Mouse (Mus musculus) limb, embryonic 12.5 days (tissue): Measurements from ENCODE around the gene Adgrg3. TPM values are rescaled to one million over a fixed set of nuclear protein-coding genes. Genes with fewer than 3 reads are reported as not detected.

ENCODE experiments used
- ATAC-seq: fragments of 200-750 bp; cut with Nextera tagmentation; 2 replicates; pipeline ENCODE4 v1.8.0; 2017; ENCODE audit warnings: low read depth, moderate TSS enrichment; ENCODE audit not compliant: insufficient number of reproducible peaks, insufficient read depth, low FRiP score, low TSS enrichment
- H3K27ac ChIP-seq: fragments of 300-500 bp; sonication (generic); 2 replicates; pipeline ENCODE4 v1.5.1; 2016; ENCODE audit warnings: mild to moderate bottlenecking, moderate library complexity
- H3K27me3 ChIP-seq: fragments of 300-500 bp; sonication (generic); 2 replicates; pipeline ENCODE4 v1.6.1; 2016; ENCODE audit warnings: mild to moderate bottlenecking, moderate library complexity
- H3K36me3 ChIP-seq: fragments of 300-500 bp; sonication (generic); 2 replicates; pipeline ENCODE4 v1.6.1; 2016; ENCODE audit warnings: mild to moderate bottlenecking, moderate library complexity
- H3K4me1 ChIP-seq: fragments of 300-500 bp; sonication (generic); replicated peaks from 2 replicates; pipeline ENCODE4 v1.6.1; 2016
- H3K4me2 ChIP-seq: fragments of 300-500 bp; sonication (generic); 2 replicates; pipeline ENCODE4 v1.6.1; 2016; ENCODE audit warnings: mild to moderate bottlenecking, moderate library complexity
- H3K4me3 ChIP-seq: fragments of 300-500 bp; sonication (generic); replicated peaks from 2 replicates; pipeline ENCODE4 v1.5.1; 2016; ENCODE audit warnings: mild to moderate bottlenecking
- H3K9ac ChIP-seq: fragments of 300-500 bp; sonication (generic); replicated peaks from 2 replicates; pipeline ENCODE4 v1.6.1; 2016; ENCODE audit warnings: mild to moderate bottlenecking, moderate library complexity
- H3K9me3 ChIP-seq: fragments of 300-500 bp; sonication (generic); 2 replicates; pipeline ENCODE4 v1.6.1; 2016; ENCODE audit warnings: mild to moderate bottlenecking, moderate library complexity
- WGBS: fragments of 180-500 bp; shearing (Covaris S2); methylation state at CpG from one replicate; pipeline ENCODE4 v1.1.7; 2016; 5-methylcytosine and 5-hydroxymethylcytosine counted together
- polyA plus RNA-seq: library from polyadenylated mRNA; unstranded; fragments of >200 nt; fragmentation: Nextera tagmentation; extraction: Ambion mirVana; gene quantifications from 2 replicates; pipeline ENCODE4 v1.2.1, GENCODE M21; 2016

Gene Adgrg3
- polyA plus RNA-seq, result 2.2 and 2.7 TPM in 2 replicates

GRCm38 (mm10) chr8:95017451-95017850, at the start of gene Adgrg3:
Gene Adgrg3 (plus strand): TSS chr8:95017692.
- Histone ChIP-seq H3K27ac (no peak within 1 kb of the TSS), H3K9ac (no peak within 1 kb of the TSS), H3K27me3 (no peaks in the 10 kb centered on the region), H3K9me3 (no peaks in the 10 kb centered on the region), H3K4me3 (no peak within 1 kb of the TSS), H3K4me1 (no peaks in the 10 kb centered on the region), H3K4me2 (no peak within 1 kb of the TSS), H3K36me3 (no peaks in the 10 kb centered on the region)
- 79% methylated on average over 11 of the region's 11 CpGs for WGBS
- ATAC-seq, result no peak

GRCm38 (mm10) chr8:94973270-94973669, 44.2 kb upstream of the Adgrg3 start:
- H3K27me3 ChIP-seq, result peaks cover 25% of the 10 kb centered on the region
- no peaks in the 10 kb centered on the region for H3K9me3 ChIP-seq
- WGBS, result 84% methylated on average over 9 of the region's 9 CpGs
- H3K9ac ChIP-seq, result no peak overlapping the region
- H3K27ac ChIP-seq, result no peak overlapping the region
- H3K36me3 ChIP-seq, result no peaks in the 10 kb centered on the region
- no peak overlapping the region for H3K4me3 ChIP-seq
- no peak overlapping the region for H3K4me2 ChIP-seq
- H3K4me1 ChIP-seq, result peaks cover 15% of the 10 kb centered on the region
- no peak for ATAC-seq

GRCm38 (mm10) chr8:94973786-94974185, 43.7 kb upstream of the Adgrg3 start:
- no peaks in the 10 kb centered on the region for H3K36me3 ChIP-seq
- H3K4me1 ChIP-seq, result peaks cover 18% of the 10 kb centered on the region
- no peak for ATAC-seq
- H3K4me3 ChIP-seq, result no peak overlapping the region
- no peaks in the 10 kb centered on the region for H3K9me3 ChIP-seq
- WGBS, result 90% methylated on average over 9 of the region's 9 CpGs
- no peak overlapping the region for H3K4me2 ChIP-seq
- no peak overlapping the region for H3K9ac ChIP-seq
- no peak overlapping the region for H3K27ac ChIP-seq
- peaks cover 30% of the 10 kb centered on the region for H3K27me3 ChIP-seq

GRCm38 (mm10) chr8:94974467-94975165, 42.9 kb upstream of the Adgrg3 start, which contains the start of gene Adgrg1:
Gene Adgrg1 (plus strand): TSS chr8:94974751.
- H3K36me3 ChIP-seq, result no peaks in the 10 kb centered on the region
- H3K27me3 ChIP-seq, result peaks cover 35% of the 10 kb centered on the region
- H3K27ac ChIP-seq, result no peak within 1 kb of the TSS
- no peak for ATAC-seq
- H3K4me1 ChIP-seq, result peaks cover 18% of the 10 kb centered on the region
- no peak within 1 kb of the TSS for H3K4me3 ChIP-seq
- no peak within 1 kb of the TSS for H3K9ac ChIP-seq
- H3K9me3 ChIP-seq, result no peaks in the 10 kb centered on the region
- no peak within 1 kb of the TSS for H3K4me2 ChIP-seq
- WGBS, result 47% methylated on average over 7 of the region's 7 CpGs

GRCm38 (mm10) chr8:94976651-94977417, 40.7 kb upstream of the Adgrg3 start:
- 13% methylated on average over 17 of the region's 17 CpGs for WGBS
- 0 out of 2 replicates have a peak overlapping the region, but pooled peaks have one; percentile 19 for H3K9ac ChIP-seq
- no peak for ATAC-seq

GRCm38 (mm10) chr8:94978131-94978530, 39.4 kb upstream of the Adgrg3 start:
- H3K36me3 ChIP-seq, result no peaks in the 10 kb centered on the region
- peaks cover 23% of the 10 kb centered on the region for H3K4me1 ChIP-seq
- H3K27ac ChIP-seq, result no peak overlapping the region
- H3K4me2 ChIP-seq, result peak overlapping the region; percentile 49
- ATAC-seq, result no peak
- H3K4me3 ChIP-seq, result peak overlapping the region; percentile 29; the same call in 1 of the 2 replicates
- peaks cover 35% of the 10 kb centered on the region for H3K27me3 ChIP-seq
- 37% methylated on average over 9 of the region's 9 CpGs for WGBS
- H3K9ac ChIP-seq, result no peak overlapping the region
- no peaks in the 10 kb centered on the region for H3K9me3 ChIP-seq

More at GRCm38 (mm10) chr8:94976651-94977417, 40.7 kb upstream of the Adgrg3 start:
- peak overlapping the region; percentile 49 for H3K4me2 ChIP-seq
- peak overlapping the region; percentile 29 for H3K4me3 ChIP-seq
- peak overlapping the region; percentile 47; the same call in 1 of the 2 replicates for H3K27ac ChIP-seq
- no peaks in the 10 kb centered on the region for H3K9me3 ChIP-seq
- H3K27me3 ChIP-seq, result peaks cover 35% of the 10 kb centered on the region
- H3K4me1 ChIP-seq, result peaks cover 18% of the 10 kb centered on the region
- H3K36me3 ChIP-seq, result no peaks in the 10 kb centered on the region

- WGBS, result 75% methylated on average over 13 of the region's 13 CpGs
- peaks cover 30% of the 10 kb centered on the region for H3K4me1 ChIP-seq
Measured at GRCm38 (mm10) chr8:94978593-94979319, 38.7 kb upstream of the Adgrg3 start.

GRCm38 (mm10) chr8:94980176-94980575, 37.3 kb upstream of the Adgrg3 start:
- Histone ChIP-seq H3K9ac (no peak overlapping the region), H3K27ac (no peak overlapping the region), H3K4me3 (no peak overlapping the region), H3K27me3 (peaks cover 32% of the 10 kb centered on the region), H3K36me3 (no peaks in the 10 kb centered on the region), H3K4me2 (no peak overlapping the region), H3K9me3 (no peaks in the 10 kb centered on the region), H3K4me1 (peaks cover 38% of the 10 kb centered on the region)
- ATAC-seq, result no peak
- 88% methylated on average over 5 of the region's 5 CpGs for WGBS

More at GRCm38 (mm10) chr8:94978593-94979319, 38.7 kb upstream of the Adgrg3 start:
- no peaks in the 10 kb centered on the region for H3K36me3 ChIP-seq
- peaks cover 35% of the 10 kb centered on the region for H3K27me3 ChIP-seq
- H3K4me3 ChIP-seq, result no peak overlapping the region
- H3K9ac ChIP-seq, result no peak overlapping the region
- H3K9me3 ChIP-seq, result no peaks in the 10 kb centered on the region
- H3K27ac ChIP-seq, result no peak overlapping the region
- peak overlapping the region; percentile 49; the same call in 1 of the 2 replicates for H3K4me2 ChIP-seq
- ATAC-seq, result no peak

- ATAC-seq, result no peak
- Histone ChIP-seq H3K27me3 (peaks cover 32% of the 10 kb centered on the region), H3K9ac (no peak overlapping the region), H3K36me3 (no peaks in the 10 kb centered on the region), H3K4me2 (no peak overlapping the region), H3K4me3 (no peak overlapping the region), H3K27ac (no peak overlapping the region), H3K9me3 (no peaks in the 10 kb centered on the region), H3K4me1 (peaks cover 38% of the 10 kb centered on the region)
- WGBS, result 64% methylated on average over 8 of the region's 8 CpGs
Measured at GRCm38 (mm10) chr8:94980976-94981375, 36.5 kb upstream of the Adgrg3 start.

GRCm38 (mm10) chr8:94981848-94982247, 35.6 kb upstream of the Adgrg3 start:
- Histone ChIP-seq H3K9me3 (no peaks in the 10 kb centered on the region), H3K4me2 (no peak overlapping the region), H3K27me3 (peaks cover 24% of the 10 kb centered on the region), H3K9ac (no peak overlapping the region), H3K4me3 (no peak overlapping the region), H3K36me3 (no peaks in the 10 kb centered on the region), H3K27ac (no peak overlapping the region), H3K4me1 (peaks cover 41% of the 10 kb centered on the region)
- ATAC-seq, result no peak
- 82% methylated on average over 7 of the region's 7 CpGs for whole genome bisulfite sequencing

- Histone ChIP-seq H3K9ac (no peak overlapping the region), H3K4me2 (no peak overlapping the region), H3K4me1 (peaks cover 28% of the 10 kb centered on the region), H3K36me3 (no peaks in the 10 kb centered on the region), H3K4me3 (no peak overlapping the region), H3K9me3 (no peaks in the 10 kb centered on the region), H3K27ac (no peak overlapping the region), H3K27me3 (peaks cover 11% of the 10 kb centered on the region)
- ATAC-seq, result no peak
- WGBS, result 17% methylated on average over 5 of the region's 5 CpGs
Measured at GRCm38 (mm10) chr8:94983146-94983545, 34.3 kb upstream of the Adgrg3 start.
